Comparison of ENCODE assay signal across 10 mouse cellular contexts in genomic region chr19:40489633-40490032, GRCm38 (mm10). TPM values are rescaled to one million over a fixed set of nuclear protein-coding genes. Genes with fewer than 3 reads are reported as not detected.
DNase-seq lines count a peak whose midpoint lies in the region; ATAC-seq and TF ChIP-seq lines count a peak whose summit lies in the region.
"Had no signal": no experiment of that assay in that cellular context is flagged by ENCODE, and none has a peak within 500 bp of the region (broad histone marks: within the 10 kb centered on the region; RNA-seq: fewer than 3 reads in every experiment).

No protein-coding gene starts in this region.

- no peak for TF ChIP-seq CTCF in gastrocnemius, adult 2 months (IDR thresholded peaks at IDR 0.05)
- TF ChIP-seq CTCF in kidney, adult 2 months (conservative IDR thresholded peaks at IDR 0.05; ENCODE audit: insufficient read depth, insufficient read length, low read depth, low read length), result no peak

- intact Hi-C loops in gastrocnemius, adult 2 months (cut with DNase I), result no loop called here

- H3K9me3 ChIP-seq in midbrain, embryonic 14.5 days (ENCODE audit: control insufficient read depth, low read length), result 0 out of 2 replicates have a peak, but pooled peaks cover 3% of the 10 kb centered on the region
- no peaks in the 10 kb centered on the region for H3K9me3 ChIP-seq in midbrain, embryonic 11.5 days (ENCODE audit: control insufficient read depth, low read length)
- no peaks in the 10 kb centered on the region for H3K9me3 ChIP-seq in stomach, embryonic 16.5 days (replicated peaks; ENCODE audit: control insufficient read depth, low read length)

- no peaks in the 10 kb centered on the region for H3K27me3 ChIP-seq in kidney, adult 2 months (replicated peaks; ENCODE audit: control insufficient read depth, insufficient read depth, low read length)
- H3K27me3 ChIP-seq in midbrain, embryonic 14.5 days (ENCODE audit: control insufficient read depth, insufficient read depth, low read length), result no peaks in the 10 kb centered on the region
- H3K27me3 ChIP-seq in midbrain, embryonic 11.5 days (ENCODE audit: control insufficient read depth, insufficient read depth, low read length), result no peaks in the 10 kb centered on the region
- H3K27me3 ChIP-seq in stomach, embryonic 16.5 days (ENCODE audit: control insufficient read depth, insufficient read depth, low read length), result no peaks in the 10 kb centered on the region

- peaks cover 61% of the 10 kb centered on the region for H3K4me1 ChIP-seq in kidney, adult 2 months (ENCODE audit: control insufficient read depth, insufficient read depth, low read length)
- H3K4me1 ChIP-seq in midbrain, embryonic 14.5 days (ENCODE audit: control insufficient read depth, insufficient read depth, low read length), result peaks cover 32% of the 10 kb centered on the region
- peaks cover 9% of the 10 kb centered on the region; the same call in 1 of the 2 replicates for H3K4me1 ChIP-seq in midbrain, embryonic 11.5 days (ENCODE audit: control insufficient read depth, insufficient read depth, low read length)
- peaks cover 31% of the 10 kb centered on the region for H3K4me1 ChIP-seq in stomach, embryonic 16.5 days (ENCODE audit: control insufficient read depth, insufficient read depth, low read length)

- no peak overlapping the region for H3K4me3 ChIP-seq in gastrocnemius, adult 2 months
- no peak overlapping the region for H3K4me3 ChIP-seq in kidney, adult 2 months (ENCODE audit: insufficient read depth, low read depth, low read length)
- H3K4me3 ChIP-seq in midbrain, embryonic 14.5 days (replicated peaks; ENCODE audit: low read depth, low read length), result no peak overlapping the region
- no peak overlapping the region for H3K4me3 ChIP-seq in midbrain, embryonic 11.5 days (ENCODE audit: low read depth, low read length)
- no peak overlapping the region for H3K4me3 ChIP-seq in stomach, embryonic 16.5 days (replicated peaks; ENCODE audit: low read length)

- no peak overlapping the region for H3K4me2 ChIP-seq in midbrain, embryonic 14.5 days (ENCODE audit: low read length)
- H3K4me2 ChIP-seq in midbrain, embryonic 11.5 days, result no peak overlapping the region
- H3K4me2 ChIP-seq in stomach, embryonic 16.5 days (ENCODE audit: low read depth, low read length), result no peak overlapping the region

- WGBS in kidney, adult 2 months, result 70% methylated on average over 6 of the region's 6 CpGs
- 70% methylated on average over 6 of the region's 6 CpGs for WGBS in midbrain, embryonic 14.5 days
- WGBS in midbrain, embryonic 11.5 days, result 74% methylated on average over 6 of the region's 6 CpGs
- WGBS in stomach, embryonic 16.5 days, result 62% methylated on average over 6 of the region's 6 CpGs

- ATAC-seq in midbrain, embryonic 14.5 days (ENCODE audit: low FRiP score, low TSS enrichment), result peak; percentile 10; the same call in 1 of the 2 replicates
- ATAC-seq in midbrain, embryonic 11.5 days (ENCODE audit: low FRiP score), result no peak
- ATAC-seq in stomach, embryonic 16.5 days (ENCODE audit: insufficient read depth, low FRiP score), result no peak

- no peak for TF ChIP-seq POLR2A in kidney, adult 2 months (IDR thresholded peaks at IDR 0.05; ENCODE audit: low read depth, low read length)

- no peaks in the 10 kb centered on the region for H3K36me3 ChIP-seq in kidney, adult 2 months (ENCODE audit: control insufficient read depth, insufficient read depth, low read length)
- no peaks in the 10 kb centered on the region for H3K36me3 ChIP-seq in midbrain, embryonic 14.5 days (ENCODE audit: control insufficient read depth, insufficient read depth, low read length)
- no peaks in the 10 kb centered on the region for H3K36me3 ChIP-seq in midbrain, embryonic 11.5 days (ENCODE audit: control insufficient read depth, insufficient read depth, low read length)
- no peaks in the 10 kb centered on the region for H3K36me3 ChIP-seq in stomach, embryonic 16.5 days (ENCODE audit: control insufficient read depth, insufficient read depth, low read length)

- H3K9ac ChIP-seq in midbrain, embryonic 14.5 days (replicated peaks; ENCODE audit: low read length), result no peak overlapping the region
- no peak overlapping the region for H3K9ac ChIP-seq in midbrain, embryonic 11.5 days (ENCODE audit: low read length)
- H3K9ac ChIP-seq in stomach, embryonic 16.5 days (ENCODE audit: low read length), result no peak overlapping the region

- DNase-seq in gastrocnemius, adult 2 months, result no peak
- no peak for DNase-seq in gastrocnemius, postnatal 25 days
- DNase-seq in kidney, adult 2 months, result no peak
- DNase-seq in kidney, adult 8-10 months, result no peak
- no peak for DNase-seq in midbrain, embryonic 14.5 days
- DNase-seq in midbrain, embryonic 11.5 days (ENCODE audit: low spot score, missing footprints), result no peak
- DNase-seq in spleen, adult 12 weeks (ENCODE audit: low spot score), result no peak
- DNase-seq: adrenal gland, postnatal 25 days; cerebellum, adult 11-12 months had no signal

- peak overlapping the region; percentile 44 for H3K27ac ChIP-seq in gastrocnemius, adult 2 months
- peak overlapping the region; percentile 0; the same call in 1 of the 2 replicates for H3K27ac ChIP-seq in kidney, adult 2 months (ENCODE audit: insufficient read depth, low read depth, low read length)
- peak overlapping the region; percentile 27 for H3K27ac ChIP-seq in midbrain, embryonic 14.5 days (replicated peaks; ENCODE audit: low read depth, low read length)
- no peak overlapping the region for H3K27ac ChIP-seq in midbrain, embryonic 11.5 days (ENCODE audit: low read depth, low read length)
- H3K27ac ChIP-seq in stomach, embryonic 16.5 days (ENCODE audit: low read length), result peak overlapping the region; percentile 49

RNA-seq across cellular contexts. Expression of gene Sorbs1, which starts 23.9 kb away (rescaled TPM):
- total RNA-seq in gastrocnemius, adult 2 months (2021), result 100 to 1,000 TPM; 158 to 227 TPM
- total RNA-seq in gastrocnemius, postnatal 25 days (2021), result 100 to 1,000 TPM; 124 to 147 TPM
- polyA plus RNA-seq in kidney, adult 2 months (2012; rRNA removed), result 43.5 and 52.5 TPM in 2 replicates
- polyA plus RNA-seq in midbrain, embryonic 14.5 days (2014; fragmentation: Nextera tagmentation; extraction: Ambion mirVana), result 60.6 and 87.9 TPM in 2 replicates
- polyA plus RNA-seq in midbrain, embryonic 11.5 days (2014; fragmentation: Nextera tagmentation; extraction: Ambion mirVana), result 61.0 and 62.6 TPM in 2 replicates
- 106 and 114 TPM in 2 replicates for polyA plus RNA-seq in stomach, embryonic 16.5 days (2015; fragmentation: Nextera tagmentation; extraction: Ambion mirVana)
